Mouse (Mus musculus): ENCODE data around the gene Unc119b. TPM values are rescaled to one million over a fixed set of nuclear protein-coding genes. Genes with fewer than 3 reads are reported as not detected.

The Unc119b gene
- polyA plus RNA-seq, 1 experiment, result 141 TPM

GRCm38 (mm10) chr5:115133358-115134066 lies 1.3 kb downstream of the Unc119b start:
- no peak for TF ChIP-seq POLR2A (IDR thresholded peaks at IDR 0.05; ENCODE audit: low read depth, low read length)
- TF ChIP-seq CTCF (conservative IDR thresholded peaks at IDR 0.05; ENCODE audit: insufficient read depth, insufficient read length, low read depth, low read length), result no peak
- H3K36me3 ChIP-seq (ENCODE audit: control insufficient read depth, insufficient read depth, low read length), result peaks cover 1% of the 10 kb centered on the region; the same call in 1 of the 2 replicates
- peak; percentile 51 for DNase-seq
- H3K27ac ChIP-seq (ENCODE audit: insufficient read depth, low read depth, low read length), result no peak overlapping the region
- no peaks in the 10 kb centered on the region for H3K27me3 ChIP-seq (replicated peaks; ENCODE audit: control insufficient read depth, insufficient read depth, low read length)
- peaks cover 16% of the 10 kb centered on the region for H3K4me1 ChIP-seq (ENCODE audit: control insufficient read depth, insufficient read depth, low read length)
- peak overlapping the region; percentile 98 for H3K4me3 ChIP-seq (ENCODE audit: insufficient read depth, low read depth, low read length)
- 35% methylated on average over 6 of the region's 6 CpGs for WGBS

DNA sequence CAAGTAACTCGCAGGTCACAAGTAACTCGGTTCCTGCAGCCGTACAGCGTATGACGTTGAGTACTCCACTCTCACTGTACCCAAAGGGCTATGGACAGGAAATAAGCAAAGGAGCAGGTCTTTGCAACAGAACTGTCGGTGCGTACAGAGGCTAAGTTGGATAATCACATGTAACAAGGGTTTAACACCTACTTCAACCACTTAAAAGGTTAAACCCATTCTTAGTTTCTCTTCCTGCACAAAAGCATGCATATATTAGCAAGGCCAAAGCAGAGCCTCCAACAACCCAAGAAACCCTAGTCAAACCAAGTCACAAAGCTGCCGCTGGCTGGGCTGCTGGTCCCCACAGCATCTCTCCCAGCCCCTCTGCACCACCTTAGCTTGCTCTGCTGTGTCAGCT lies 2.3 kb downstream of the Unc119b start:
- TF ChIP-seq POLR2A (IDR thresholded peaks at IDR 0.05; ENCODE audit: low read depth, low read length) (no peak), CTCF (conservative IDR thresholded peaks at IDR 0.05; ENCODE audit: insufficient read depth, insufficient read length, low read depth, low read length) (no peak)
- no peak for DNase-seq

DNA sequence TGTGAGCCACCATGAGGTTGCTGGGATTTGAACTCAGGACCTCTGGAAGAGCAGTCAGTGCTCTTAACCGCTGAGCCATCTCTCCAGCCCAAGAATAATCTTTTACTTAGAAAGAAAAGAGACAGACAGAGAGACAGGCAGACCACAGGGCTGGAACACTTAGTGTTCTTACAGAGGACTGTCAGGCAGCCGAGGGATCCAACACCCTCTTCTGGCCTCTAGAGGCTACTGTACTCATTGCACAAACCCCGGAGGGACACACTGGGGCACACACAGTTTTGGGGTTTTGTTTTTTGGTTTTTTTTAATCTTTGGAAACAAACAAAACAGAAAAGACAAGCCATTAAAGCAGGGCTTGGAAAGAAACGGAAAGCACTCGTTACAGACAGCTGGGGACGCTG lies 5.4 kb downstream of the Unc119b start:
- H3K27me3 ChIP-seq (replicated peaks; ENCODE audit: control insufficient read depth, insufficient read depth, low read length), result no peaks in the 10 kb centered on the region
- 85% methylated on average over 6 of the region's 6 CpGs for WGBS
- no peak overlapping the region for H3K4me3 ChIP-seq (ENCODE audit: insufficient read depth, low read depth, low read length)
- TF ChIP-seq POLR2A (IDR thresholded peaks at IDR 0.05; ENCODE audit: low read depth, low read length), result no peak
- TF ChIP-seq CTCF (conservative IDR thresholded peaks at IDR 0.05; ENCODE audit: insufficient read depth, insufficient read length, low read depth, low read length), result no peak; the same call in 1 of the 2 replicates
- H3K36me3 ChIP-seq (ENCODE audit: control insufficient read depth, insufficient read depth, low read length), result peaks cover 1% of the 10 kb centered on the region; the same call in 1 of the 2 replicates
- H3K4me1 ChIP-seq (ENCODE audit: control insufficient read depth, insufficient read depth, low read length), result peaks cover 39% of the 10 kb centered on the region
- no peak for DNase-seq
- no peak overlapping the region for H3K27ac ChIP-seq (ENCODE audit: insufficient read depth, low read depth, low read length)

More for the DNA sequence above, 2.3 kb downstream of the Unc119b start:
- Histone ChIP-seq H3K4me3 (ENCODE audit: insufficient read depth, low read depth, low read length) (peak overlapping the region; percentile 5; the same call in 1 of the 2 replicates), H3K4me1 (ENCODE audit: control insufficient read depth, insufficient read depth, low read length) (peaks cover 24% of the 10 kb centered on the region), H3K27me3 (replicated peaks; ENCODE audit: control insufficient read depth, insufficient read depth, low read length) (no peaks in the 10 kb centered on the region), H3K36me3 (ENCODE audit: control insufficient read depth, insufficient read depth, low read length) (peaks cover 1% of the 10 kb centered on the region; the same call in 1 of the 2 replicates), H3K27ac (ENCODE audit: insufficient read depth, low read depth, low read length) (no peak overlapping the region)
- WGBS, result 58% methylated on average over 8 of the region's 8 CpGs

DNA sequence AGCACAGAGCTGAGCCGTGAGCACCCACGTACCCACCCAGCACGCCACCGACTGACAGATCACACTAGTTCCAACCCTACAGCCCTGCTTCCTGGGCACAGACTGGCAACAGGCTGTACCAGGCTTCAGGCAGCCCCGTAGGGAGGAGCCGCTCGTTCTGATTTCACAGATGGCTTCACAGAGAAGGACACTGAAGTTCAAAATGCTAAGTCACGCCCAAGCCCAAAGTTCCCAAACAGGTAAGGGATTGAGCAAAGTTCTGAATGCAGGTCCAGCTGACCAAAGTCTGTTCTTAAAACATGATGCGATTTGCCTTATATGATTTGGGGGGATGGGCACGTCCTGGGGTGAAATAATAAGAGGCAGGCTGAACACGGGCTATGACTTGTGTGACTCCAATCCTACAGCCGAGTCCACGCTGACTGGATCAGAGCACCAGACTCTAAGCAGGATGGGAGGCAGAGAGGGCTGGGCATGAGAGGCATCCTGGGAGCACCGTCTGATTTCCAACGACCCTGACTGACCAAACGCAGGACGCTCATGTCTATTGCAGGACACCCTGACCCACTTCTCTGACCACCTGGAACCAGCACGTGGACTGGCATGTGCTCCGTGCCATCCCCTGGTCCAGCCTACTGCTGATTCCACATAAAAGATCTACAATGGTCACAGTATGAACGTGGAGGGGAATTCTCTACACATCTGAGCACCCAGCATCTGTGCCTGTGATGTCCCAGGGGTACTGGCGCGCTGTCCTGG lies 7.2 kb downstream of the Unc119b start:
- peak; percentile 93 for DNase-seq
- no peaks in the 10 kb centered on the region for H3K27me3 ChIP-seq (replicated peaks; ENCODE audit: control insufficient read depth, insufficient read depth, low read length)
- H3K36me3 ChIP-seq (ENCODE audit: control insufficient read depth, insufficient read depth, low read length), result peaks cover 1% of the 10 kb centered on the region; the same call in 1 of the 2 replicates
- H3K27ac ChIP-seq (ENCODE audit: insufficient read depth, low read depth, low read length), result peak overlapping the region; percentile 91
- WGBS, result 50% methylated on average over 22 of the region's 22 CpGs
- no peak for TF ChIP-seq CTCF (conservative IDR thresholded peaks at IDR 0.05; ENCODE audit: insufficient read depth, insufficient read length, low read depth, low read length)
- TF ChIP-seq POLR2A (IDR thresholded peaks at IDR 0.05; ENCODE audit: low read depth, low read length), result peak; percentile 43
- H3K4me3 ChIP-seq (ENCODE audit: insufficient read depth, low read depth, low read length), result peak overlapping the region; percentile 31
- peaks cover 27% of the 10 kb centered on the region for H3K4me1 ChIP-seq (ENCODE audit: control insufficient read depth, insufficient read depth, low read length)

GRCm38 (mm10) chr5:115126578-115127312 lies 8.0 kb downstream of the Unc119b start:
- H3K27me3 ChIP-seq (replicated peaks; ENCODE audit: control insufficient read depth, insufficient read depth, low read length), result no peaks in the 10 kb centered on the region

DNA sequence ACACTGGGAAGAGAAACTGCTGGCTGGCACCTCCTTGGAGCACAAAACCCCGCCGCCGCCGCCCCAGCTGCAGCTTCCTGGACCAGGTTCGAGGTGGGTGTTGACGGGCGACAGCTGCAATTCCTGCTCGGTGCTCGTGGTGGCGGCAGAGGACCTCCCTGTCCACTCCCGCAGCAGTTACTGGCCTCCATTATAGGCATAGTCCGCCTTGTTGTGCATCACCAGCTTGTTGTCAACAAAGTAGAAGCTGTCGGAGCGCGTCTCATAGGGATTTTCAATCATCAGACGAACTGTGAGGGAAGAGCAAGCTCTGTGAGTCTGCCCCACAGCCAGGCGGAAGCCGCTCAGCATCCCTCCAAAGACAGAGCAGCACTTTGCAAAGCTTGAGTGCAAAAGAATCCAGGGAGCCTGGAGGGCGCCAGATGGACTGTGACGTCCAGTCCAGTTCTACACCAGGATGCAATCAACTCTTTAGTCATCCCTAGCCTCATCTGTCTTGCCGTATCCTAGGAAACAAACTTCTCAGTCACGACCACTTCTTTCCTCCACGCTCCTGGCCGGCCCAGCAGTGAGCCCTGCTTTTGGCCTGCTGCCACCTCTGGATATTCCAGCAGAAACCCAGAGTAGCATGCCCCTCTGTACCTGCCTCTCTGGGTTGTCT lies 9.4 kb downstream of the Unc119b start:
- H3K4me1 ChIP-seq (ENCODE audit: control insufficient read depth, insufficient read depth, low read length), result peaks cover 23% of the 10 kb centered on the region
- 13% methylated on average over 24 of the region's 24 CpGs for WGBS
- no peaks in the 10 kb centered on the region for H3K27me3 ChIP-seq (replicated peaks; ENCODE audit: control insufficient read depth, insufficient read depth, low read length)
- H3K4me3 ChIP-seq (ENCODE audit: insufficient read depth, low read depth, low read length), result no peak overlapping the region
- peak; percentile 89 for DNase-seq
- H3K36me3 ChIP-seq (ENCODE audit: control insufficient read depth, insufficient read depth, low read length), result peaks cover 1% of the 10 kb centered on the region; the same call in 1 of the 2 replicates
- TF ChIP-seq POLR2A (IDR thresholded peaks at IDR 0.05; ENCODE audit: low read depth, low read length) (no peak), CTCF (conservative IDR thresholded peaks at IDR 0.05; ENCODE audit: insufficient read depth, insufficient read length, low read depth, low read length) (peak; percentile 96)
- H3K27ac ChIP-seq (ENCODE audit: insufficient read depth, low read depth, low read length), result no peak overlapping the region

More at GRCm38 (mm10) chr5:115126578-115127312, 8.0 kb downstream of the Unc119b start:
- H3K4me1 ChIP-seq (ENCODE audit: control insufficient read depth, insufficient read depth, low read length), result peaks cover 23% of the 10 kb centered on the region
- H3K4me3 ChIP-seq (ENCODE audit: insufficient read depth, low read depth, low read length), result peak overlapping the region; percentile 31
- H3K27ac ChIP-seq (ENCODE audit: insufficient read depth, low read depth, low read length), result peak overlapping the region; percentile 91
- TF ChIP-seq CTCF (conservative IDR thresholded peaks at IDR 0.05; ENCODE audit: insufficient read depth, insufficient read length, low read depth, low read length) (no peak), POLR2A (IDR thresholded peaks at IDR 0.05; ENCODE audit: low read depth, low read length) (no peak)
- H3K36me3 ChIP-seq (ENCODE audit: control insufficient read depth, insufficient read depth, low read length), result peaks cover 1% of the 10 kb centered on the region; the same call in 1 of the 2 replicates
- DNase-seq, result peak; percentile 58
- 63% methylated on average over 23 of the region's 28 CpGs for WGBS

Measured in kidney, adult 2 months (tissue).